Mouse (Mus musculus) v-Abl transformed pro-B cells (cell line): Measurements from ENCODE around the gene Kif26b.

ENCODE experiments used
- in situ Hi-C, 2 experiments: fragments of 400-800 bp; cut with MboI; formaldehyde crosslinking; loops; one replicate each; pipeline ENCODE4 v1.15.1; 2025; ENCODE audit not compliant: unreplicated experiment in 2 of 2

Gene Kif26b

GRCm38 (mm10) chr1:178712189-178712873, 183.4 kb downstream of the Kif26b start:
- in situ Hi-C loops: no loop called here

GRCm38 (mm10) chr1:178714209-178714608, 185.3 kb downstream of the Kif26b start:
- in situ Hi-C loops: no loop called here

GRCm38 (mm10) chr1:178716411-178716810, 187.5 kb downstream of the Kif26b start:
- in situ Hi-C loops: no loop called here

GRCm38 (mm10) chr1:178720821-178721220, 191.9 kb downstream of the Kif26b start:
- in situ Hi-C loops: no loop called here

- in situ Hi-C loops: no loop called here
Observed at GRCm38 (mm10) chr1:178722793-178723192, 193.9 kb downstream of the Kif26b start.

- in situ Hi-C loops: no loop called here
Observed at GRCm38 (mm10) chr1:178725536-178725935, 196.6 kb downstream of the Kif26b start.

- in situ Hi-C loops: no loop called here
Observed at GRCm38 (mm10) chr1:178728256-178728655, 199.3 kb downstream of the Kif26b start.

- in situ Hi-C loops: no loop called here
Observed at GRCm38 (mm10) chr1:178730271-178730670, 201.3 kb downstream of the Kif26b start.

GRCm38 (mm10) chr1:178733035-178733434, 204.1 kb downstream of the Kif26b start:
- in situ Hi-C loops: no loop called here

- in situ Hi-C loops: no loop called here
Observed at GRCm38 (mm10) chr1:178734576-178734975, 205.7 kb downstream of the Kif26b start.

GRCm38 (mm10) chr1:178736931-178737330, 208.0 kb downstream of the Kif26b start:
- in situ Hi-C loops: no loop called here

GRCm38 (mm10) chr1:178743820-178744219, 214.9 kb downstream of the Kif26b start:
- in situ Hi-C loops: no loop called here

GRCm38 (mm10) chr1:178744526-178744925, 215.6 kb downstream of the Kif26b start:
- in situ Hi-C loops: no loop called here

GRCm38 (mm10) chr1:178744961-178745360, 216.0 kb downstream of the Kif26b start:
- in situ Hi-C loops: no loop called here

- in situ Hi-C loops: no loop called here
Observed at GRCm38 (mm10) chr1:178745471-178745870, 216.5 kb downstream of the Kif26b start.

GRCm38 (mm10) chr1:178747279-178748221, 218.6 kb downstream of the Kif26b start:
- in situ Hi-C loops: no loop called here

GRCm38 (mm10) chr1:178748222-178748600, 219.3 kb downstream of the Kif26b start:
- in situ Hi-C loops: no loop called here

GRCm38 (mm10) chr1:178748617-178749016, 219.7 kb downstream of the Kif26b start:
- in situ Hi-C loops: no loop called here

- in situ Hi-C loops: no loop called here
Observed at GRCm38 (mm10) chr1:178749786-178750185, 220.9 kb downstream of the Kif26b start.

- in situ Hi-C loops: no loop called here
Observed at GRCm38 (mm10) chr1:178758441-178758840, 229.5 kb downstream of the Kif26b start.

- in situ Hi-C loops: no loop called here
Observed at GRCm38 (mm10) chr1:178762125-178762741, 233.3 kb downstream of the Kif26b start.
